Mouse (Mus musculus): ENCODE data around the gene Pnrc2. TPM values are rescaled to one million over a fixed set of nuclear protein-coding genes. Genes with fewer than 3 reads are reported as not detected.

The Pnrc2 gene
- polyA plus RNA-seq, 1 experiment from 2014 or later: 226 TPM

DNA sequence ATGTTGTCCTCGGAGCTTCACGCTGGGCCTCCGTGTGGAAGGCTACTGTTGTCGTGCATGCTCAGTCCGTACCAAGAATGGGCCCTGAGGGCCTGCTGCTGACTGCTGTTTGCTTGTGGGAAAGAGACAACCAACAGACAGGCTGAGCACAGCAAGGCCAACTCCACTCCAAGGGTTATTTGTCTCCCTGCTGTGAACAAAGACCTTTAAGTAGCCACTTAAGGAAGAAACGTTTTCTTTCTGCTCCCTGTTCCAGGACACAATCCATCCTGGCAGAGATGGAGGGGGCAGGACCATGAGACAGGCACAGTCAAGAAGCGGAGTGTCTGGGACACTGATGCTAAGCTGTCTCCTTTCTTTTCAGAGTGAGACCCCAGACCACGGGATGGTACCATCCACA, 49.4 kb downstream of the Pnrc2 start:
- H3K36me3 ChIP-seq (ENCODE audit: control insufficient read depth, insufficient read depth, low read length): no peaks in the 10 kb centered on the region
- H3K4me3 ChIP-seq (ENCODE audit: low read depth, low read length): no peak overlapping the region
- no peak overlapping the region for H3K27ac ChIP-seq (ENCODE audit: low read depth, low read length)
- H3K4me2 ChIP-seq (replicated peaks; ENCODE audit: low read depth, low read length): no peak overlapping the region
- H3K9ac ChIP-seq (ENCODE audit: low read depth, low read length): no peak overlapping the region
- no peaks in the 10 kb centered on the region for H3K9me3 ChIP-seq (ENCODE audit: control insufficient read depth, low read length)
- H3K27me3 ChIP-seq (ENCODE audit: control insufficient read depth, insufficient read depth, low read length): no peaks in the 10 kb centered on the region
- 53% methylated on average over 8 of the region's 8 CpGs for WGBS
- DNase-seq (ENCODE audit: low spot score) (no peak), ATAC-seq (ENCODE audit: low FRiP score) (no peak)
- H3K4me1 ChIP-seq (replicated peaks; ENCODE audit: control insufficient read depth, insufficient read depth, low read length): 0 out of 2 replicates have a peak, but pooled peaks cover 2% of the 10 kb centered on the region

DNA sequence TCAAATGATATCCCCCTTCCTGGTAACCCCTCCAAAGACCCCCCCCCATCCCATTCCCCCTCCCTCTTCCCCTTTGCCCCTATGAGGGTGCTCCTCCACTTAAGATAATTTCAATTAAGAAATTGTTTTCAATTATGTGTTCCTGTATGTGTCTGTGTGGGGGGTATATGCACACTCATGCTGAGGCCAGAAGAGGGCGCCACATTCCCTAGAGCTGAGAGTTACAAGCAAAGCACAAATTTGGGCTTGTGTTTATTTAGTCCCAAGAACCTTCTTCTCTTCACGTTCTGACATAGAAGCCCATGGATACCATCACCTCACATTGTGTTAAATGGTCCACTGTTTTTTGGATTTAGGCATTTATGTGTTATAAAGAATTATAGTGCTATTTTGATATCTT, 50.4 kb downstream of the Pnrc2 start:
- H3K9ac ChIP-seq (ENCODE audit: low read depth, low read length): no peak overlapping the region
- H3K4me2 ChIP-seq (replicated peaks; ENCODE audit: low read depth, low read length): no peak overlapping the region
- DNase-seq (ENCODE audit: low spot score): peak; percentile 34
- no peaks in the 10 kb centered on the region for H3K36me3 ChIP-seq (ENCODE audit: control insufficient read depth, insufficient read depth, low read length)
- no peaks in the 10 kb centered on the region for H3K4me1 ChIP-seq (replicated peaks; ENCODE audit: control insufficient read depth, insufficient read depth, low read length)
- 71% methylated on average over 2 of the region's 2 CpGs for WGBS
- H3K4me3 ChIP-seq (ENCODE audit: low read depth, low read length): no peak overlapping the region
- H3K9me3 ChIP-seq (ENCODE audit: control insufficient read depth, low read length): no peaks in the 10 kb centered on the region
- no peak for ATAC-seq (ENCODE audit: low FRiP score)
- H3K27me3 ChIP-seq (ENCODE audit: control insufficient read depth, insufficient read depth, low read length): no peaks in the 10 kb centered on the region
- no peak overlapping the region for H3K27ac ChIP-seq (ENCODE audit: low read depth, low read length)

DNA sequence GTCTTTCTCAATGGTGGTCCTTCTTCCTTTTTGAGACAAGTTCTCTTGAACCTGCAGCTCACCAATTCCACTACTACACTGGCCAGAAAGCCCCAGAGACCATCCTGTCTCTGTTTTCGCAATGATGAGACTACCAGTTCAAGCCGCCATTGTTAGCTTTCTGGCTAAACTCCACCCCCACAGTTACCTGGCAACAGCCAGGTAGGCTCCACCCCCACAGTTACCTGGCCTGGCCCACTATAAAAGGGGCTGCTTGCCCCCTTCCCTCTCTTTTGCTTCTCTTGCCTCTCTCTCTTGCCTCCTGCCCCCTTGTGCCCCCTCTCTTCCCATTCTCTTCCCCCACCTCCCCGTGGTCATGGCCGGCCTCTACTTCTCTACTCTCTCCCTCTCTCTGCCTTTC, 51.9 kb downstream of the Pnrc2 start:
- ATAC-seq (ENCODE audit: low FRiP score) (no peak), DNase-seq (ENCODE audit: low spot score) (no peak)
- no peak overlapping the region for H3K27ac ChIP-seq (ENCODE audit: low read depth, low read length)
- no peaks in the 10 kb centered on the region for H3K9me3 ChIP-seq (ENCODE audit: control insufficient read depth, low read length)
- H3K4me3 ChIP-seq (ENCODE audit: low read depth, low read length): no peak overlapping the region
- H3K4me2 ChIP-seq (replicated peaks; ENCODE audit: low read depth, low read length): no peak overlapping the region
- no peaks in the 10 kb centered on the region for H3K4me1 ChIP-seq (replicated peaks; ENCODE audit: control insufficient read depth, insufficient read depth, low read length)
- H3K36me3 ChIP-seq (ENCODE audit: control insufficient read depth, insufficient read depth, low read length): no peaks in the 10 kb centered on the region
- no peaks in the 10 kb centered on the region for H3K27me3 ChIP-seq (ENCODE audit: control insufficient read depth, insufficient read depth, low read length)
- WGBS: 84% methylated on average over 4 of the region's 4 CpGs
- H3K9ac ChIP-seq (ENCODE audit: low read depth, low read length): no peak overlapping the region

Other genes starting within 250 kb of the Pnrc2 start
- gene Ifnlr1, start 187.6 kb downstream of the Pnrc2 start, polyA plus RNA-seq (2014; fragmentation: Nextera tagmentation; extraction: Ambion mirVana): 0.25 and 0.71 TPM in 2 replicates
- not detected in 2 replicates for gene Il22ra1, start 145.7 kb downstream of the Pnrc2 start, polyA plus RNA-seq (2014; fragmentation: Nextera tagmentation; extraction: Ambion mirVana)
- 0.22 and 0.25 TPM in 2 replicates for gene Myom3, start 114.1 kb downstream of the Pnrc2 start, polyA plus RNA-seq (2014; fragmentation: Nextera tagmentation; extraction: Ambion mirVana)
- gene Srsf10, start 18.1 kb downstream of the Pnrc2 start, polyA plus RNA-seq (2014; fragmentation: Nextera tagmentation; extraction: Ambion mirVana): 390 and 420 TPM in 2 replicates
- gene Cnr2, start 21.5 kb upstream of the Pnrc2 start, polyA plus RNA-seq (2014; fragmentation: Nextera tagmentation; extraction: Ambion mirVana): 0.08 and 0.47 TPM in 2 replicates
- 44.5 and 50.4 TPM in 2 replicates for gene Fuca1, start 46.9 kb upstream of the Pnrc2 start, polyA plus RNA-seq (2014; fragmentation: Nextera tagmentation; extraction: Ambion mirVana)
- 54.0 and 60.7 TPM in 2 replicates for gene Hmgcl, start 72.6 kb upstream of the Pnrc2 start, polyA plus RNA-seq (2014; fragmentation: Nextera tagmentation; extraction: Ambion mirVana)
- gene Gale, start 89.9 kb upstream of the Pnrc2 start, polyA plus RNA-seq (2014; fragmentation: Nextera tagmentation; extraction: Ambion mirVana): 27.9 and 28.1 TPM in 2 replicates
- gene Lypla2, start 98.8 kb upstream of the Pnrc2 start, polyA plus RNA-seq (2014; fragmentation: Nextera tagmentation; extraction: Ambion mirVana): 143 and 150 TPM in 2 replicates
- 60.6 and 62.5 TPM in 2 replicates for gene Pithd1, start 113.4 kb upstream of the Pnrc2 start, polyA plus RNA-seq (2014; fragmentation: Nextera tagmentation; extraction: Ambion mirVana)
- gene Eloa, start 147.9 kb upstream of the Pnrc2 start, polyA plus RNA-seq (2014; fragmentation: Nextera tagmentation; extraction: Ambion mirVana): 38.2 and 42.8 TPM in 2 replicates
- gene Rpl11, start 179.6 kb upstream of the Pnrc2 start, polyA plus RNA-seq (2014; fragmentation: Nextera tagmentation; extraction: Ambion mirVana): 350 and 354 TPM in 2 replicates